Mouse (Mus musculus): ENCODE measurements around the gene Eml2.
A peak's percentile ranks its signal among the peaks of the same experiment; 100 is the strongest.

Gene Eml2

GRCm38 (mm10) chr7:19163752-19164151 is 12.5 kb upstream of the Eml2 start:
- no peak for DNase-seq

GRCm38 (mm10) chr7:19164189-19164588 is 12.0 kb upstream of the Eml2 start:
- no peak for DNase-seq

DNA sequence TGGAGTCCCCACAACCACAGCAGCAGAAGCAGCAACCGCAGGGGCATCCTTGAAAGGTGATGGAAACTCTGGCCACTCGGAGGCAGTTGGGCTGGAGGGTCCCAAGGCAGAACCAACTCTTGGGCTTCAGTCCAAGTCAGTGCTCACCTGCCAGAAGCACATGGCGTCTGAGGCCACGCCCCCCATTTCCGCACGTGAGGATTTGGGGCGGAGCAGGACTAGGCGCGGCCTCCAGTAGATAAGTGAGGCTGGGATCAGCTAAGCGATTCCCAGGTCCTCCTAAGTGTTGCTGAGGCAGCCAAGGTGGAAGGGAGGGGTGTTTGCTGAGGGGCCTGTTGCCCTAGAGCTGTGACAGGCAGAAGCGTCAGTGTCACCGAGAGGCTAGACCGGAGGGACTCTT is 11.2 kb upstream of the Eml2 start:
- no peak for DNase-seq

- no peak for DNase-seq
These were observed 10.4 kb upstream of the Eml2 start, which contains the start of gene Gipr for GRCm38 (mm10) chr7:19165656-19166423. Gene Gipr, minus strand, starts transcription at chr7:19166127.

DNA sequence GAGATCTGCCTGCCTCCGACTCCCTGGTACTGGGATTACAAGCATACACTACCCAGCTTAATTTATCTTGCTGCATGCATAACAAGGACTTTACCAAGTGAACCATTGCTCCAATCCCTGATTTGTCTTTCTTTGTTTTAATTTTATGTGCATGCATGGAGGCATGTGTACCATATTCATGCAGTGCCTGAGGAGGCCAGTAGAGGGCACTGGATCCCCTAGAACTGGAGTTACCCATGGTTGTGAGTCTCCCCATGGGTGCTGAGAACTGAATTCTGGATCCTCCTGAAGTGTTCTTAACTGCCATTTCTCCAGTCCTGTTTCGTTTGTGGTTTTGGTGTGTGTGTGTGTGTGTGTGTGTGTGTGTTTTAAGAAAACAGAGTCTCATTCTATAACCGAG is 9.2 kb upstream of the Eml2 start:
- DNase-seq, result no peak

- no peak for DNase-seq
These were observed 6.7 kb upstream of the Eml2 start for GRCm38 (mm10) chr7:19169506-19169905.

DNA sequence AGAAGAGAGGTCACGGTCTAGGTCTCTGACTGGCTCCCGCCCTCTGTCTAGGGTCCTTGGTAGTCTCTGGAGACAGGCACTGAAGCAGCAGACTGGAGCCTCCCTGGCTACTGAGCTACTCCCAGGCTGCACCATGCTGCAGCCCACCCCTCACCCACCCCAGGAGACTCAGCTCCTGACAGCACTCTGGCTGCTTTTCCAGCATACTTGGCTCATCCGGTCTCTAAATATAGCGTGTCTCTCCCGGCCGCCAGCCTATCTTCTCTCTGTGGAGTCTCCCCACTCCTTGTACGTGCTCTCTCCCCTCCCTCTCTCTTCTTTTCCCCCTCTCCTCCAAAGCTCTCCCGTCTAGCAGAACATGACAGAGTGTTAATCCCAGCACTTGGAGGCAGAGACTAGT is 6.1 kb upstream of the Eml2 start:
- peak; percentile 74 for DNase-seq

GRCm38 (mm10) chr7:19171831-19172230 is 4.4 kb upstream of the Eml2 start:
- DNase-seq, result no peak

DNA sequence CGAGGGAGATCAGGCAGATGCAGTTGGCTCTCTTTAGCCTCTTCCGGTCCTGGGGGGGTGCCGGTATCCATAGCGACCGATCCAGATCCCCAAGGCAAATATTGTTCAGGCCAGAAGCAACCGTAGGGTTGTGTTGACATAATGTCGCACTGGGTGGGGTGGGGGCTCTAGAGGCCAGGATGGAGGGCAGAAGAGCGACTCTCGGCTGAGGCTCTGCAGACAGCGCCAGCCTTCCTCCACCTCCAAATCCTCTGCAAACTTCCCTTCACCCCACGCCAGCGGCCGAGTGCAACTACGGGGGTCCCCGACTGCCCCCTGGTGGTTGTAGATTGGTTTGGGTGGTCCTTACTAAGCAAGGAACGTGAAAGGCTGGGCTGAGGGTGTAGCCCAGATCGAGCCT is 3.3 kb upstream of the Eml2 start:
- peak; percentile 99 for DNase-seq

GRCm38 (mm10) chr7:19176516-19176947 is 311 bp downstream of the Eml2 start:
- DNase-seq, result peak; percentile 68

- DNase-seq, result no peak
These were observed 995 bp downstream of the Eml2 start for GRCm38 (mm10) chr7:19177216-19177615.

DNA sequence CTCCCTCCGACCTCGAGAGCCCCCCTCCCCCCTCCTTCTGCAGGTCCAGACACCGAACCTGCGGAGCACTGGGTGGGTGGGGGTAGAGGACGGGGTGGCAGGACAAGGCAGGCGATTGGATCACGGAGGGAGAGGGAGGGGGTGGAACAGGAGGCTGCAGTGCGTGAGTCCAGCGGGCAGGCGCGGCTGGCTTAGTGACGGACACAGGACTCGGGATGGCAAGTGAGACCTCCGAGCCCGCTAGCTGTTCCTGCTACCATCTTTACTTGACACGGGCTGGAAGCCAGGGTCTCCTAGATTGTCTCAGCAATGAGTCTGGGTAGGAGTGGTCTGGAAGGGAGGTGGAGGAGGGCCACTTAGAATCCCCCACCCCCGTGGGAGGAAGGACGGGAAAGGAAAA is 1.8 kb downstream of the Eml2 start:
- DNase-seq, result no peak

- peak; percentile 89 for DNase-seq
These were observed 2.3 kb downstream of the Eml2 start for GRCm38 (mm10) chr7:19178443-19179092.

DNA sequence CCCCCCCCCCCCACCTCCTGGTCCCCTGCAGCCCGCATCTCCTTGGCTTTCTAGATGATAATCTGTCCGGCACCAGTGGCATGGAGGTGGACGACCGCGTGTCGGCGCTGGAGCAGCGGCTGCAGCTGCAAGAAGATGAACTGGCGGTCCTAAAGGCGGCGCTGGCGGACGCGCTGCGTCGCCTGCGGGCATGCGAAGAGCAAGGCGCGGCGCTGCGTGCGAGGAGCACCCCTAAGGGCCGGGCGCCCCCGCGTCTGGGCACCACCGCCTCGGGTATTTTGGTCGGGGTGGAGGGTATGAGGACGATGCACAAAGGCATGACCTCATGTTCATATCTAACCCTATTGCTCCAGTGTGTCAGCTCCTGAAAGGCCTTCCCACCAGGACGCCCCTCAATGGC is 3.0 kb downstream of the Eml2 start:
- DNase-seq, result peak; percentile 72

DNA sequence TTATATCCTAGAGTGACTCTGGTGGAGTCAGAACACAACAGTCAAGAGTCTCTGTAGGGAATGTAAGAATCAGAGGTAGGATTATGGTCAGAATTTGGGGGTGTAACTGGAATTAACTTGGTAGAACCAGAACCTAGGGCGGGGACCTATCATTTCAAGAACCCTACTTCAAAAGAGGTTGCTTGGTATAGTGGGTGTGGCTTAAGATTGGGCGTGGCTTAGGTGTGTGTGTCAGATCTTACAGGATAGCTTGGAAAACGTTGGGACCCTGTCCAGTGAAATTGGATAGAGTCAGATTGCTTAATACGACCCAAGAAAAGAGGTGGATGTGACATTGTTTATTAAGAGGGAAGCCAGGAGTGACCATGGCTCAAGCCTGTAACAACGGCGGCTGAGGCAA is 3.7 kb downstream of the Eml2 start:
- DNase-seq, result no peak

GRCm38 (mm10) chr7:19180862-19181429 is 4.7 kb downstream of the Eml2 start:
- no peak for DNase-seq

DNA sequence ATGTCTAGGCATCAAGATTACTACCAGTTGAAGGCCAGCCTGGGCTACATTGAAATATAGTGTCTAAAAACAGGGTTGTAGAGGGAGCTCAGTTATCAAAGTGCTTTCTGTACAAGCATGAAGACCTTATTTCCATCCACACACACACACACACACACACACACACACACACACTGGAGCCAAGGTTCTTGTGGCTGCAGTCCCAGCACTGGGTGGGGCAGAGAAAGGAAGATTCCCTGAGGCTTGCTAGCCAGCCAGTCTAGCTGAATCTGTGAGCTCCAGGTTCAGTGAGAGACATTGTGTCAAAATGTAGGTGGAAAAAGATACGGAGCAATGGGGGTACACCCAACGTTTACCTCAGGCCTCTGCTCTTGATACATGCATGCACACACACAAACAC is 8.0 kb downstream of the Eml2 start:
- DNase-seq, result no peak

GRCm38 (mm10) chr7:19184758-19185157 is 8.5 kb downstream of the Eml2 start:
- no peak for DNase-seq

DNA sequence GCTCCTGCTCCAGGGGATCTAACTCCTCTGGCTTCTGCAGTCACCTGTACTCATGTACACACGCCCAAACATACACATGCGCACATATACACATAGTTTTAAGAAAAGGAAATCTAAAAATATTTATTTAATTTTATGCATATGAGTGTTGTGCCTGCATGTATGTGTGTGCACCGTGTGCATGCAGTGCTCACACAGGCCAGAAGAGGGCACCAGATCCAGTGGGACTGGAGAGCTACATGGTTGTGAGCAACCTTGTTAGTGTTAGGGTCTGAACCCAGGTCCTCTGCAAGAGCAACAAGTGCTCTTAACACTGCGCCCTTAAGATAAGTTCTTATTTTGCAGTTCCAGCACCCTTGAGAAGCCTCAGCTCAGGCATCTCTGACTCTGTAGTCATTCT is 18.5 kb downstream of the Eml2 start:
- DNase-seq, result no peak

DNA sequence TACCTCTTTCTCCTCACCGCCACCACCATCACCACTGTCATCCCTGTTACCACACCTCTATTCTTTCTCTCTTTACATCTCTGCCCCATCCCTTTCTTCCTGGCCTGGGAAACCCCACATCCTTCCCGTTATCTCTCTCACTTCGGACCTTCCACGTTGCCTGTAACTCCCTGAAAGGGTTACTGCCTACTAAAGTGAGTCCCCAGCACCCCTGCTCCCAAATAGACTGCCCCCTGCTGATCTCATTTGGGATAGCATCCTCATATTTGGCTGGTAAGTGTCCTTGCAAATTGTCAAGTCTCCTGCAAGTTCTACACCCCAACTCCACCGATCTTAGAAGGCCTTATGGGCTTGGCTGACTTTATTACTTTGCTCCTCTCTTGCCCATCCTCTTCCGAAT is 20.5 kb downstream of the Eml2 start:
- DNase-seq, result peak; percentile 58

DNA sequence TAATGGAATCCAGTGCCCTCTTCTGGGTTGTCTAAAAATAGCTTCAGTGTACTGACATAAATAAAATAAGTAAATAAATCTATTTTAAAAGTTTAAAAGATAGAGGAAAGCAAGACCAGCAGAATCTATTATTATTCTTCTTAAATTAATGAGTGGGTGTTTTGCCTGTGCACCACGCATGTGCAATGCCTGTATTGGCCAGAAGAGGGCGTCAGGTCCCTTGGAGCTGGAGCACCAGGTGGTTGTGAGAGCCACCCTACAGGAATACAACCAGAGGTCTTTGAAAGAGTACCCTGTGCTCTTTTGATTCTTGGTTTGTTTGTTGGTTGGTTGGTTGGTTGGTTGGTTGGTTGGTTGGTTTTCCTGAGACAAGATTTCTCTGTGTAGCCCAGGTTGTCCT is 21.8 kb downstream of the Eml2 start:
- no peak for DNase-seq

DNA sequence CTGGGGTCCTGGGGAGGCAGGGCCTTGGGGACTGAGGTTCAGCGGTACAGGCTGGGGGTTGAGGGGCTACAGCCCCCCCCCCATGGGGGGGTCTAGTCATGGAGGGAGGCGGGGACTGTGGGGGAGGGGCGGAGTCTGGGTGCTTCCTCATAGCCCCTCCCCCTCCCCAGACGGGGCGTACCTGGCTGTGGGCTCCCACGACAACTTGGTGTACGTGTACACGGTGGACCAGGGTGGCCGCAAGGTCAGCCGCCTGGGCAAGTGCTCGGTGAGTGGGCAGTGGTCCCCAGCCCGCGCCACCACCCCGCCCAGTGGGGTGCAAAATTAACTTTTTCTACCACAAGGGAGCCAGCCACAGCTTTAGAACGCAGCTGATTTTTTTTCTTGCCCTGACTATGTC is 25.4 kb downstream of the Eml2 start:
- DNase-seq, result no peak

GRCm38 (mm10) chr7:19202065-19202850 is 26.0 kb downstream of the Eml2 start:
- DNase-seq, result no peak
